Mouse (Mus musculus): ENCODE measurements around the gene Adora1. TPM values are rescaled to one million over a fixed set of nuclear protein-coding genes. Genes with fewer than 3 reads are reported as not detected.

Gene Adora1
- total RNA-seq, 2 experiments from 2014 or later = 9.3 to 9.9 TPM

- peak; percentile 18 for DNase-seq
These were observed 41.5 kb downstream of the Adora1 start for GRCm38 (mm10) chr1:134193674-134194197.

- DNase-seq = no peak
These were observed 42.1 kb downstream of the Adora1 start, which contains the start of gene Mybph for GRCm38 (mm10) chr1:134193126-134193525. Gene Mybph (plus strand): TSS chr1:134193448.

- no peak for DNase-seq
These were observed 43.2 kb downstream of the Adora1 start for GRCm38 (mm10) chr1:134192024-134192423.

GRCm38 (mm10) chr1:134191192-134191591 lies 44.0 kb downstream of the Adora1 start:
- no peak for DNase-seq

GRCm38 (mm10) chr1:134188989-134189729 lies 46.1 kb downstream of the Adora1 start:
- no peak for DNase-seq

GRCm38 (mm10) chr1:134188217-134188616 lies 47.0 kb downstream of the Adora1 start:
- no peak for DNase-seq

GRCm38 (mm10) chr1:134184089-134184488 lies 51.1 kb downstream of the Adora1 start:
- no peak for DNase-seq

GRCm38 (mm10) chr1:134182025-134182424 lies 53.2 kb downstream of the Adora1 start, which contains the start of gene Chil1:
Gene Chil1 (plus strand): TSS chr1:134182176.
- no peak for DNase-seq

GRCm38 (mm10) chr1:134177976-134178375 lies 57.3 kb downstream of the Adora1 start:
- no peak for DNase-seq

GRCm38 (mm10) chr1:134173081-134173480 lies 62.1 kb downstream of the Adora1 start:
- DNase-seq = no peak

- DNase-seq = no peak
These were observed 66.1 kb downstream of the Adora1 start for GRCm38 (mm10) chr1:134168985-134169697.

GRCm38 (mm10) chr1:134168567-134168966 lies 66.7 kb downstream of the Adora1 start:
- no peak for DNase-seq

- DNase-seq = peak; percentile 38
These were observed 67.6 kb downstream of the Adora1 start for GRCm38 (mm10) chr1:134167416-134168305.

- no peak for DNase-seq
These were observed 68.7 kb downstream of the Adora1 start for GRCm38 (mm10) chr1:134166547-134166946.

- no peak for DNase-seq
These were observed 70.8 kb downstream of the Adora1 start for GRCm38 (mm10) chr1:134164454-134164853.

- no peak for DNase-seq
These were observed 71.8 kb downstream of the Adora1 start for GRCm38 (mm10) chr1:134163476-134163875.

GRCm38 (mm10) chr1:134162510-134163225 lies 72.6 kb downstream of the Adora1 start:
- DNase-seq = no peak

GRCm38 (mm10) chr1:134161399-134161798 lies 73.8 kb downstream of the Adora1 start:
- no peak for DNase-seq

GRCm38 (mm10) chr1:134160404-134160803 lies 74.8 kb downstream of the Adora1 start:
- DNase-seq = no peak

GRCm38 (mm10) chr1:134154655-134155054 lies 80.6 kb downstream of the Adora1 start:
- DNase-seq = no peak

- DNase-seq = no peak
These were observed 81.1 kb downstream of the Adora1 start for GRCm38 (mm10) chr1:134154121-134154520.
